Mouse (Mus musculus) heart, postnatal 14 days (tissue): Measurements from ENCODE around the gene Zbtb18. TPM values are rescaled to one million over a fixed set of nuclear protein-coding genes. Genes with fewer than 3 reads are reported as not detected.

Experiments used
- DNase-seq, 2 experiments: peaks; one replicate each; pipeline ENCODE4 v3.0.0; 2021 to 2022
- intact Hi-C: fragments of 180-260 bp; cut with DNase I; formaldehyde crosslinking; loops from one replicate; pipeline ENCODE4 v1.15.1; 2025
- total RNA-seq, 2 experiments: library from RNA; stranded (reverse); gene quantifications; 2 replicates each; pipeline ENCODE4 v1.2.3; 2021

Gene Zbtb18
- total RNA-seq, 2 experiments from 2014 or later, result 35.1 to 35.8 TPM

DNA sequence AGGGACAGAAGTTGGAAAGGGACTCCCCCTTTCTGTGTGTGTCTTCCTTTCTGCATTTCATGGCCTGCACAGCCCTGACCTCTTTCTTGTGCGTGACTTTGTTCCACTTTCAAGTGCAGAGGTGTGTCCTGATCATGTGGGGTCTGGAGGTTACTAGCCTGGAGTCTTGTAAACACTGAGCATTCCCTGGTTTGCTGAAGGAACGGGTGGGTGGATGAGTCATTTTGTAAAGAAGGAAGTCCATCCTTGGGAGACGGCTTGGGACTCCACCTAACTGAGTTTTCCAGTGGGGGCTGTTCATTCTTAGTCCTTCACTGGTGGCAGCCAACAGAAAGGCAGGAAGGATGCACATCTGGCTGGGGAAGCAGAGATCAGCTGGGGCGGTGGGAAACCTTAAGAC, 27.9 kb downstream of the Zbtb18 start:
- DNase-seq, result peak in 1 of 2 experiments; percentile 12
- intact Hi-C loops, result no loop called here

DNA sequence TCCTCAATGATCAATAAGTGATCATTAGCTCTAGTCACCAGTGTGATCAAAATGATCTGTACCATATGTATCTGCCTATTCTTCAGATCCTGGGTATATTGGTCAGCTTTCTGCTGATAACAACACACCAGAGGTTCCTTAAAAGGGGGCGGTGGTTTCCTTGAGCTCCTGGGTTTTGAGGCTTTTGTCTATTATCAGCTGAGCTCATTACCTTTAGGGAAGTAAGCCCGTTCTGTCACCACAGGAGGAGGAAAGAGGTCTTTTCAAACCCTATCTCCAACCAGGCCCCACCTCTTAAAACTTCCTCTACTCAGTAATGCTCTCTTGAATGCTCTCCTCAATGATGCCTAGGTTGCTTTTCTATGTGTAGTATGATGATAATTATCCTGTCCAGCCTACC, 28.8 kb downstream of the Zbtb18 start:
- intact Hi-C loops, result no loop called here
- no peak for DNase-seq

DNA sequence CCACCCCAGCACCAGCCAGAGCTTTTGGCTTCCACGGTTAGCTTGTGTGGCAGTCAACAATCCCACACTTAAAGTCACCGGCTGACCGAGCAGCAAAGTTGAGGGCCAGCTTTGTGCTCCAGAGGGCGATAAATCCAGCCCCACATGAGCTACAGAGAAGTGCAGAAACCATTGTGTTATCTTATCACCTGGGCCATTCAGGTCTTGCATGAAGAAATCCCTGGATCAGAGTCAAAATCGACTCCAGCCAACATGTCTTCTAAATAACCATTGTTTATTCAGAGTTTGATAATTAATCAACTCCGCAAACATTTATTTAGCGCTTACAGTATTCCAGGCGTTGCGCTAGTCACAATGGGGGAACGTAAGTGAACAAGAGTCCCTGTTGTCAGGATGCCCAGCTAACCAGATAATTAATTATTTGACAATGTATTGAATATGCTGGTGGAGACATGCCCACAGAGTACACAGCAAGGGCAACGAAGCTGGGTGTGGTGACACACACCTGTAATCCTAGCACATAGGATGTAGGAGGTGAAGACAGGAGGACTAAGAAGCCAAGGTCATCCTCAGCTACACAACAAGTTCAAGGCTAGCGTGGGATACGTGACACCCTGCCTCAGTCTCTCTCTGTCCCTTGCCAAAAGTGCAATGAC, 33.5 kb downstream of the Zbtb18 start:
- intact Hi-C loops, result no loop called here
- no peak for DNase-seq

DNA sequence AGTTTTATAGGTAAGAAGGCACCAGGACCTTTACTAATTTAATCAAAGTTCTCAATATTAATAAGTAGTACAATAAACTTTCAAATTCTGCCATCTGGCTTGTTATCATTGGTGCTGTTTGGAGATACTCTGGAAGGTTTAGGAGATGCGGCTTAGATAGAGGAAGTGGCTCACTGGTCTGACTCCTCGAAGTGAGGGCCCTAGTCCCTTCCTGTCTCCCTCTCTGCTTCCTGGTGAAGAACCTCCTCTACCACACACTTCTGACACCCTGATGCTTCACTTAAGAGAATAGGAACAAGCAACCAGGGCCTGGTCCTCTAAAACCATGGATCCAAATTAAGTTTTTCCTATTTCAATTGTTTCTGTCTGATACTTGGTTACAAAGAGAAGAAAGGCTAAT, 36.4 kb downstream of the Zbtb18 start:
- no peak for DNase-seq
- intact Hi-C loops, result no loop called here

DNA sequence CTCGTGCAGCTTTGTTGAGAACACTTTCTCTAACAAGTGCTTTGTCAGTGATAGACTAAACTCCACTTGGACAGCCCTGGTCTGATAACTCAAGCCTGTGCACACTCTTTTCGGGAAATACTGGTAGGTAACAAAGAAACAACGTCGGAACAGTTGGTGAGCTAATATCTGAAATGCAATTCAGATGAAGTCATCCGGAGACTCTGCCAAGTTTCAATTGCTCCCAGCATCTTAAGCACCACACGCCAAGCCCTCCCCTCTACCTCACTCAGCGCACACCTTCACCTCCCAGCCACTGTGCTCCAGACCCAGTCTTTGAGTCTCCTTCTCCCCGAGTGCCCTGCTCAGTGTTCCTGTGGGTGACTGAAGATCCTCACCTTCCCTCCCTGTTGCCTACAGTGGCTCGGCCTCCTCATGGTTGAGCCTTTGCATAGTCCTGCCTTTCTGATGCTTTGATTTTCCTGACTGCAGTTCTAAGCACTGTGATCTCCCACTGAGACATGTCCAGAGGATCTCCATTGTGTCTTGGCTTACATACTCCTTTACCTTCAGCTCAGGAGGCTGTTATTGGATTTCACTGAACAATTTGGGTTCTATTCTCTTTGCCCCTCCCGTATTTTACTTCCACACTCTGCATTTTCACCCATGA, 37.3 kb downstream of the Zbtb18 start:
- intact Hi-C loops, result no loop called here

DNA sequence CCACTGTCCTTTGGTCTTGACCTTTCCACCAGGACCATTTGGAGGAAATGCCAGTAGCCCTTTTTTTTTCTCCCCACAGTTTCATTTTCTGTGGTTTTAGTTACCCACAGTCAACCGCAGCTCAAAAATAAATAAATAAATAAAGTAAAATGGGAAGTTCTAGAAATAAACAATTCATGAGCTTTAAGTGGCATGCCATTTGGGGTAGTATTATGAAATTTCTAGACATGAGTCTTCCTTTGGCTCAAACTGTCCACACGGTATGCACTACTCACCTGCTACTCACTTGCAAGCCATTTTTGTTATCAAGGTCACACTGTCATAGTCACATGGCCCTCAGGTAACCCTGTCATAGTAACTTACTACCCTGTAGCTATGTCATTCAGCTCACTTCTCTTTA, 41.5 kb downstream of the Zbtb18 start:
- no peak for DNase-seq
- intact Hi-C loops, result no loop called here

More for the DNA sequence above, 37.3 kb downstream of the Zbtb18 start:
- DNase-seq, result no peak

DNA sequence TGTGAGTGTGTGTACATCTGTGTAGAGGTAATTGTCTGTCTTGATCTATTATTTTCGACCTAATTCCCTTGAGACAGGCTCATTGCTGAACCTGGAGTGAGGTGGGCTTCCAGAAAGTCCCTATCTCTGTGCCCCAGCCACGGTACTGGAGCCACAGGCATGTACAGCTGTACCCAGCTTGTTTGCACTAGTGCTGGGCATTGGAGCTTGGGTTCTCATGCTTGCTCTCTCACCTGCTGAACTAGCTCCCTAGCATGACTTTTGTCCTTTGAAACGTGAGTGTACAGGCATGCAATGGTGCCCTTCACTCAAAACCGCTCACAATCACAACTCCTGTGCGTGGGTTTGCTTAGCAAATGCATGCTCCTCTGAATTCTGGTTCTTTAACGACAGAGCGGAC, 42.1 kb downstream of the Zbtb18 start:
- intact Hi-C loops, result no loop called here
- DNase-seq, result no peak

DNA sequence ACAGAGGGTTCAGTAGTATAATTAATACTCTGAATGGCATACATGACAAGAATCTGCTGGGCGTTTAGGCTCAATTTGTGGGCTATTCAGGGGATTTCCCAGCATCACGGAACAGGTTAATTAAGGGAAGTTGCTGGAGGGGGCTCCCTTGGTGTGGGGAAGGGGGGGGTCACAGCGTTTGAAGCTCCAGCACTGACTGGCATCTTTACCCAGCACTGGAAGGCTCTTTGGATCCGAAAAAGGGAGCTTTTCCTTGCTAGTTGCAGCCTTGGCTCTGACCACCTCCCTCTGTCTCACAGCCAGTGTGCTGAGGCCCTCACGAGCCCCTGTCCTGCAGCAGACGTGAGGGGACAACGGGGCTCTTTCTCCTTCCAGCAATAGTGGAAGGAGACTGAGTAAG, 42.5 kb downstream of the Zbtb18 start:
- intact Hi-C loops, result no loop called here
- DNase-seq, result no peak

DNA sequence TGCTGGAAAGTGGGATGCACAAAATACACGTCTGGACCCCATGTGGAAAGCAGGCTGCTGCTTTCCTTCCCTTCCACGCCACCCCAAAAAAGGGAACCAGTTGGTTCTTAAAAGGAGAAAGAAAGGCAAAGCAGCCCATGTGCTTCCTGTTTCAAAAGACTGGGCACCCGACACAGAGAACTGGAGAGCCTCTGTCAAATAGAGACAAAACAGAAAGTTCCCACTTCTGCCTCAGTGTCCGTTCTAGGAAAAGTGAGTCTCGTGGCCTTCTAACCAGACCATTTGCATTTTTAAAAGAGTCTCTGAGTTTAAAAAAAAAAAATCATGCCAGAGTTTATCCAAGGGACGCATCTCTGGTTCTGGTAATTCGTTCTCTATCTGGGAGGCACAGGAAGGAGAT, 47.7 kb downstream of the Zbtb18 start:
- DNase-seq, result no peak
- intact Hi-C loops, result no loop called here

DNA sequence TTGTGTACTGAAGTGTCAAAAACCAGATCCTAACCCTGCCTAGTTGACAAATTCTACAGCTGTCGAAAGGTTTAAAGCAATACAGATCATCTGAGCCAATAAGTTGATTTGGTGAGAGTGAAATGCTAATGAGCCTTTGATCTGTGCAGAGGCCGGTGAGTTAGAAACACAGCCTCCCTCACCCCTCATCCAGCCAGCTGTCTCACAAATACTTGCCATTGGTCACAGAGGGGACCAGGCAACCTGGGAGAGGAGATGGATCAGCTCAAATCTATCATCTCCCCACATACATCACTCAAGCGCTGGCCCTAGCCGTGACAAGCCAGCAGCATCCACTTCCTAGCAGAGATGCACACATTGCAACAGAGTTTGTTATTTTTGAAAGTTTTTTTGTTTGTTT, 48.7 kb downstream of the Zbtb18 start:
- DNase-seq, result no peak
- intact Hi-C loops, result no loop called here

DNA sequence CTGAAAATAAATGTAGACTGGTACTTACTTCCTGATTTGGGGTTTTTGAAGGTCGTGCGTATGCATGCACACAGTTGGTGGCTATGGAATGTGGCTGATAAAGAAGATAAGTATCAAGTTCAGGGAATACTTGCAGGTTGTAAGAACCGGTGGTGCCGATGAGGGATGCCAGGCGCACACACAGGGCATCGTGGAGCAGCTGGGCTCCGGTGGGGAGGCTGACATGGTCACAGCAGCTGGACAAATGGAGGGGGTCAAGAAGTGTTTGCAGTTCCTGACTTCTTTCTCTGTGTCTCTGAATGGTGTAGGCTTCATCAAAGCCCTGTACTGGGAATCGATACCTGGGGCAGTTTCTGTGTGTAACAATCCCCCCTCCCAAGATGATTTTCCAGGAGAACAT, 49.1 kb downstream of the Zbtb18 start:
- no peak for DNase-seq
- intact Hi-C loops, result no loop called here

DNA sequence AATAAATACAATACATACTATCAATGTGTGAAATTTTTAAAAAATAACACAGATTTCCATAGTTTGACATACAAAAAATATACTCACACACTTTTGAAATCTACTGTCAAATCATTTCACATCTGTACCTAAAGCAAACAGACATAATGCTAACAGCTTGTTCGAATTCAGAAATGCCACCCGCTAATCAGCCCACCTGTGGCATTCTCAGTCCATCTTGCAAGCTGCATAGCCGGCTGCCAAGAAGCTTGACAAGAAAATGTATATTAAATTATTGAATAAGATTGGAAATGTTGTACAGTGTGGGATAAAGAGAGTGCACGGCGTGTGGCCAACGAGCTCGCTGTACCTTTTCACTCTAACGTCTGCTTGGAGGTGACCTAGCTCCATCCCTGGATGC, 52.2 kb downstream of the Zbtb18 start:
- DNase-seq, result no peak
- intact Hi-C loops, result no loop called here

DNA sequence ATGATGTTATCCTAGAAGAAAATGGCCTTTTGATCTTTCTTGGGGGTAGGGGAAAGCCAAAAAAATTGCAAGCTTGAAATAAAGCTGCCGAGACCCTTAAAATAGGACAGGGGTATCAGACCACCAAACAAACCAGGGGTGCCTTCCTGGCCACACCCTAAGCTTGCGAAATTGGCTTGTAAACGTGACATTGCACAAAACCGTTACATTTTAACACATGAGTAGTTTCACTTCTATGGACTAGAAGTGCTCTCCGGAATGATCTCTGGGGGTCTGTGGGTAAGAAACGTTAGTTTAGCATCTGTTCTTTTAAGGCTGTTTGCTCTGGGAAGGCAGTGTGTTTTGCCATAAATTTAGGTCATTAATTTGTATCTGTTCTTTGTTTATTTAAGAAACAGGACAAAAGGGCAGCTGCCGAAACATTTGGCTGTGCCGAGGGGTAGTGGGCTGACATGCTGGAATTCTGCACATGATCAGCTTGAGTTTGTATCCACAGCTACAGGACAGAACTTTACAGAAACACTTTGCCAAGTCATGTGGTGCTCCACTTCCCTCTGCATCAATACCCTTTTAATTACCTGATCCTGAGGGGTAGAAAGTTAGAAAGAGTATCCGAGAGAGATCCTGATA, 52.9 kb downstream of the Zbtb18 start:
- no peak for DNase-seq
- intact Hi-C loops, result no loop called here

Other genes with a start within 250 kb of the Zbtb18 start
- 10 to 100 TPM; 26.0 to 26.4 TPM for gene Akt3, start 184.1 kb upstream of the Zbtb18 start, total RNA-seq